Mouse (Mus musculus) heart, adult 2 months (tissue): ENCODE data around the gene Lsm14b. TPM values are rescaled to one million over a fixed set of nuclear protein-coding genes. Genes with fewer than 3 reads are reported as not detected.

Experiments
- DNase-seq, 2 experiments: peaks; one replicate each; pipeline ENCODE4 v3.0.0; 2021
- H3K27ac ChIP-seq: fragments of 200-600 bp; 2 replicates; pipeline ENCODE4 v1.8.1; 2022
- H3K27me3 ChIP-seq: fragments of 200-500 bp; 2 replicates; pipeline ENCODE4 v1.6.1; 2012; ENCODE audit warnings: mild to moderate bottlenecking, low read length, inconsistent platforms, mixed read lengths; ENCODE audit not compliant: control insufficient read depth, insufficient read depth
- H3K36me3 ChIP-seq: fragments of 200-500 bp; 2 replicates; pipeline ENCODE4 v1.6.1; 2012; ENCODE audit warnings: low read length, inconsistent platforms; ENCODE audit not compliant: control insufficient read depth, insufficient read depth
- H3K4me1 ChIP-seq: fragments of 200-500 bp; 2 replicates; pipeline ENCODE4 v1.6.1; 2011; ENCODE audit warnings: low read length; ENCODE audit not compliant: control insufficient read depth, insufficient read depth
- H3K4me3 ChIP-seq: fragments of 200-600 bp; 2 replicates; pipeline ENCODE4 v1.8.1; 2022
- H3K79me2 ChIP-seq: fragments of 200-500 bp; replicated peaks from 2 replicates; pipeline ENCODE4 v1.6.1; 2012; ENCODE audit warnings: mild to moderate bottlenecking, inconsistent platforms, low read length, moderate library complexity, mixed read lengths; ENCODE audit not compliant: control insufficient read depth, insufficient read depth
- H3K9ac ChIP-seq: fragments of 200-500 bp; 2 replicates; pipeline ENCODE4 v1.6.1; 2012; ENCODE audit warnings: low read depth, mild to moderate bottlenecking, control low read depth, inconsistent platforms, low read length, mixed read lengths
- CTCF ChIP-seq: fragments of 200-600 bp; IDR thresholded peaks from 2 replicates; pipeline ENCODE4 v1.8.1; 2022; ENCODE audit warnings: antibody characterized with exemption, mild to moderate bottlenecking, moderate library complexity
- EP300 ChIP-seq: fragments of 200-500 bp; IDR thresholded peaks from 2 replicates; pipeline ENCODE4 v1.6.1; 2011; ENCODE audit warnings: low read depth, low read length, control low read depth; ENCODE audit not compliant: insufficient read depth
- POLR2A ChIP-seq: fragments of 200-500 bp; IDR thresholded peaks from 2 replicates; pipeline ENCODE4 v1.6.1; 2011; ENCODE audit warnings: mild to moderate bottlenecking, low read depth, low read length, control low read depth; ENCODE audit not compliant: insufficient read depth
- WGBS: fragments of 180-500 bp; shearing (Covaris S2); methylation state at CpG from one replicate; pipeline ENCODE4 v1.1.7; 2018; 5-methylcytosine and 5-hydroxymethylcytosine counted together
- intact Hi-C: fragments of 180-260 bp; cut with DNase I; formaldehyde crosslinking; loops from one replicate; pipeline ENCODE4 v1.15.1; 2025
- polyA plus RNA-seq: library from polyadenylated mRNA; depleted of rRNA; stranded (reverse); fragments of >200 nt; gene quantifications from 2 replicates; pipeline ENCODE4 v1.2.3, GENCODE M21; 2012
- total RNA-seq, 2 experiments: library from RNA; stranded (reverse); gene quantifications; 2 replicates each; pipeline ENCODE4 v1.2.3; 2021

Gene Lsm14b
- total and polyA plus RNA-seq, 3 experiments, result 41.2 to 71.4 (median 60.1) TPM

- no peak for DNase-seq
- Histone ChIP-seq H3K4me3 (no peak overlapping the region), H3K4me1 (peaks cover 17% of the 10 kb centered on the region), H3K79me2 (no peaks in the 10 kb centered on the region; the same call in 1 of the 2 replicates), H3K9ac (no peak overlapping the region), H3K27me3 (no peaks in the 10 kb centered on the region), H3K27ac (no peak overlapping the region), H3K36me3 (peaks cover 7% of the 10 kb centered on the region; the same call in 1 of the 2 replicates)
- TF ChIP-seq CTCF, result no peak
- no peak for TF ChIP-seq EP300
- no peak for TF ChIP-seq POLR2A
- 85% methylated on average over 3 of the region's 3 CpGs for WGBS
- intact Hi-C loops, result no loop called here
Observed at GRCm38 (mm10) chr2:179978250-179978649, 46.5 kb upstream of the Lsm14b start.

GRCm38 (mm10) chr2:179979836-179980235 lies 45.0 kb upstream of the Lsm14b start:
- no peak overlapping the region for H3K4me3 ChIP-seq
- intact Hi-C loops, result no loop called here
- peaks cover 12% of the 10 kb centered on the region for H3K4me1 ChIP-seq
- DNase-seq, result peak in 1 of 2 experiments; percentile 57
- peak overlapping the region; percentile 64 for H3K27ac ChIP-seq
- peaks cover 7% of the 10 kb centered on the region; the same call in 1 of the 2 replicates for H3K36me3 ChIP-seq
- WGBS, result 24% methylated on average over 8 of the region's 8 CpGs
- no peaks in the 10 kb centered on the region for H3K27me3 ChIP-seq
- no peaks in the 10 kb centered on the region; the same call in 1 of the 2 replicates for H3K79me2 ChIP-seq
- no peak overlapping the region for H3K9ac ChIP-seq
- TF ChIP-seq CTCF (no peak), POLR2A (peak; percentile 9; the same call in 1 of the 2 replicates)

GRCm38 (mm10) chr2:179980616-179981015 lies 44.2 kb upstream of the Lsm14b start:
- WGBS, result 44% methylated on average over 4 of the region's 4 CpGs
- Histone ChIP-seq H3K27ac (no peak overlapping the region; the same call in 1 of the 2 replicates), H3K4me3 (no peak overlapping the region), H3K4me1 (peaks cover 11% of the 10 kb centered on the region), H3K27me3 (no peaks in the 10 kb centered on the region), H3K9ac (no peak overlapping the region), H3K36me3 (peaks cover 7% of the 10 kb centered on the region; the same call in 1 of the 2 replicates), H3K79me2 (no peaks in the 10 kb centered on the region)
- intact Hi-C loops, result no loop called here
- DNase-seq, result no peak
- TF ChIP-seq CTCF (no peak), EP300 (no peak), POLR2A (no peak)

GRCm38 (mm10) chr2:179982715-179983114 lies 42.1 kb upstream of the Lsm14b start:
- Histone ChIP-seq H3K4me1 (peaks cover 11% of the 10 kb centered on the region), H3K4me3 (no peak overlapping the region), H3K27me3 (no peaks in the 10 kb centered on the region), H3K79me2 (no peaks in the 10 kb centered on the region), H3K27ac (no peak overlapping the region), H3K9ac (no peak overlapping the region), H3K36me3 (peaks cover 5% of the 10 kb centered on the region; the same call in 1 of the 2 replicates)
- intact Hi-C loops, result no loop called here
- TF ChIP-seq CTCF, result no peak
- no peak for TF ChIP-seq POLR2A
- no peak for TF ChIP-seq EP300
- 93% methylated on average over 3 of the region's 3 CpGs for WGBS
- no peak for DNase-seq

DNA sequence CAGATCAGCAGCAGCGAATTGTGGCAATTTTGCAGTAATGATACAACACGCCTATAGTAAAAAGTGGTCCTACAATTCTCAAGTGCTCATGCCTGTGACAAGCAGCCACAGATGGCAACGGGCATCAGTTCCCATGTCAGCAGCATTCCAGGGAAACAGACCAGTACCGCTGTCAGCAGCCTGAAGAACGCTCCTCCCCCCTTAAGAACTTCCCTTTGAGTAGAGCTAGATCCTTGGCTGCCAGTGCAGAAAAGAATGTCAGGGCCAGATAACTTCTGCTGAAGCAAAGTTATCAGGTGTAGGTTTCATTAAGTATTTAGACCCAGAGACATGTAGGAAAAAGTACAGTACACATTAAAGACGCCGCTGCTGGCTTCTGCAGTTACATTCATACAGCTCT lies 40.0 kb upstream of the Lsm14b start:
- 23% methylated on average over 7 of the region's 7 CpGs for WGBS
- TF ChIP-seq CTCF, result no peak
- no peak for TF ChIP-seq POLR2A
- TF ChIP-seq EP300, result no peak
- Histone ChIP-seq H3K36me3 (no peaks in the 10 kb centered on the region), H3K9ac (no peak overlapping the region), H3K27ac (no peak overlapping the region), H3K4me1 (peaks cover 6% of the 10 kb centered on the region), H3K79me2 (no peaks in the 10 kb centered on the region), H3K27me3 (no peaks in the 10 kb centered on the region), H3K4me3 (no peak overlapping the region)
- no peak for DNase-seq
- intact Hi-C loops, result no loop called here

DNA sequence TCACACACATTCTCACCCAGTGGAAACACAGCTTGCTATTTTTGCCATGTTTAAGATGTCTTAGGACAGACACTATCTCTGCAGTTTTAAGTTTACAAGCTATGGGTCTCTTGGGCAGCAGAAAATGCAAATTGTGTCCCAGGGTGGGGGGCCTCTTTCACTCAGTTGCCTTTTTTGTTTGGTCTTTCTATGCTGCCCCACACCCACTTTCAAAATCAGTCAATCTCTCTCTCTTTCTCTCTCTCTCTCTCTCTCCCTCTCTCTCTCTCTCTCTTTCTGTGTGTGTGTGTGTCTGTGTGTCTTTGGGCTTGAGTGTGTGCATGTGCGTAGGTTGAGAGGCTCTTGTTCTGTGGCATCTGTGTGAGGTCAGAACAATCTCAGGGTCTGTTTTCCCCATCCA lies 39.1 kb upstream of the Lsm14b start:
- H3K4me1 ChIP-seq, result peaks cover 3% of the 10 kb centered on the region; the same call in 1 of the 2 replicates
- 93% methylated on average over 1 of the region's 1 CpGs for whole genome bisulfite sequencing
- intact Hi-C loops, result no loop called here

More for the DNA sequence above, 39.1 kb upstream of the Lsm14b start:
- no peaks in the 10 kb centered on the region for H3K79me2 ChIP-seq
- H3K27ac ChIP-seq, result no peak overlapping the region
- no peak overlapping the region for H3K4me3 ChIP-seq
- no peaks in the 10 kb centered on the region for H3K27me3 ChIP-seq
- H3K36me3 ChIP-seq, result no peaks in the 10 kb centered on the region
- DNase-seq, result no peak
- H3K9ac ChIP-seq, result no peak overlapping the region
- no peak for TF ChIP-seq CTCF
- no peak for TF ChIP-seq POLR2A
- no peak for TF ChIP-seq EP300
